Mouse (Mus musculus) Muller cell, postnatal 12 days (primary cell): ENCODE data around the gene Lrrc47.

Source experiments
- DNase-seq: peaks from one replicate; pipeline ENCODE4 v3.0.0-alpha.2; 2015; ENCODE audit errors: inconsistent ontology term

The Lrrc47 gene

GRCm38 (mm10) chr4:154023754-154024601 lies 12.4 kb downstream of the Lrrc47 start:
- no peak for DNase-seq

- DNase-seq, result no peak
Observed at GRCm38 (mm10) chr4:154024729-154025521, 13.4 kb downstream of the Lrrc47 start.

- peak; percentile 53 for DNase-seq
Observed at GRCm38 (mm10) chr4:154025641-154026440, 14.3 kb downstream of the Lrrc47 start, which contains the start of gene Smim1. Smim1 (minus strand) TSS chr4:154026230.

GRCm38 (mm10) chr4:154026441-154026761 lies 14.9 kb downstream of the Lrrc47 start:
- DNase-seq, result no peak

- DNase-seq, result no peak
Observed at GRCm38 (mm10) chr4:154028066-154028465, 16.5 kb downstream of the Lrrc47 start.

- no peak for DNase-seq
Observed at GRCm38 (mm10) chr4:154028646-154029045, 17.1 kb downstream of the Lrrc47 start.

- DNase-seq, result no peak
Observed at GRCm38 (mm10) chr4:154037123-154037522, 25.6 kb downstream of the Lrrc47 start.

- DNase-seq, result no peak
Observed at GRCm38 (mm10) chr4:154042577-154042976, 31.0 kb downstream of the Lrrc47 start, which contains the start of gene Ccdc27. Ccdc27 (minus strand) TSS chr4:154042677.

GRCm38 (mm10) chr4:154045837-154046236 lies 34.3 kb downstream of the Lrrc47 start:
- DNase-seq, result no peak

GRCm38 (mm10) chr4:154051401-154051800 lies 39.9 kb downstream of the Lrrc47 start:
- no peak for DNase-seq

GRCm38 (mm10) chr4:154053065-154053464 lies 41.5 kb downstream of the Lrrc47 start:
- DNase-seq, result no peak

GRCm38 (mm10) chr4:154055482-154055881 lies 44.0 kb downstream of the Lrrc47 start:
- no peak for DNase-seq

- no peak for DNase-seq
Observed at GRCm38 (mm10) chr4:154056046-154056445, 44.5 kb downstream of the Lrrc47 start.

GRCm38 (mm10) chr4:154056661-154057060 lies 45.1 kb downstream of the Lrrc47 start:
- DNase-seq, result no peak

GRCm38 (mm10) chr4:154057696-154058095 lies 46.2 kb downstream of the Lrrc47 start:
- DNase-seq, result no peak

- peak; percentile 41 for DNase-seq
Observed at GRCm38 (mm10) chr4:154064827-154065773, 53.6 kb downstream of the Lrrc47 start.

- peak; percentile 56 for DNase-seq
Observed at GRCm38 (mm10) chr4:154070896-154071295, 59.4 kb downstream of the Lrrc47 start.
